Mouse (Mus musculus): ENCODE measurements around the gene Ndufs2.

The Ndufs2 gene

DNA sequence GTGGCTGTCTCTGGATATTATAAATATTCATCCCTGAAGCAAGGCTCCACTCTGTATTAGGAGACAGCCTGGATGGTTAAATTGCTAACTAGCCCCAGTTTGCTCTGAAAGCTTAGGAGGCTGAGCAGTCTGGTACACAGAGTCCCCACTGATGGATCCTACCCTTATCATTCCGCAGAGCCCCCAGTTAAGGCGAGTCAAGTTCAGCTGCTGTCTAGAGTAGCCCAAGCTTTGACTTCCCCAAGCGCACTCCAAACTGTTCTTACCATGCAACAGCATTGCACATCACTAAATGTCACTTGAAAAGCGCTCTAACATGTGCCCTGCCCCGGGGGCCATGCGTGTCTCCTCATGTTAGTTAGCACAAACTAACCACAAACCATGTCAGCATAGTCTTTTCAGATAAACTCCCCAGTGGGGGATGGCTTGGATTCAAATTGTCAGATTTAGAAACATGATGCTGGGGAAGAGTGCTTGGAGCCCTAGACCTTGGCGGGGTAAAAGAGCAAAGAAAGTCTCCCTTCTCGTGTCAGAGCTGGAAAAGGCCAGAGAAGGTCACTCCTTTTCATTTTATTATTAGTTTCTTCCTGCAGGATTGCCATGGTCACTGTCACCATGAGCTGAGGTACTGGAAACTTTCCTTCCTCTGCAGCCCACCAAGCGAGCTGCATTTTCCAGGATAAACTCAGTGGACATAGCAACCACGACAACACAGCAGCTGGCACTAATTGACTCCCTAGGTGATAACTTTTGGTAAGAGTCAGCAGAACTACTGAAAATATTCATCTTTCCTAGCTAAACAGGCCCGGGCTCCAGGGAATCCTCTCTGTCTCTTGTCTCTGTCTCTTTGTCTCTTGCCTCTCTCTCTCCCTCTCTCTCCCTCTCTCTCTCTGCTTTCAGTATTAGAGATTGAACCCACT lies 57.0 kb downstream of the Ndufs2 start:
- no peak for DNase-seq

DNA sequence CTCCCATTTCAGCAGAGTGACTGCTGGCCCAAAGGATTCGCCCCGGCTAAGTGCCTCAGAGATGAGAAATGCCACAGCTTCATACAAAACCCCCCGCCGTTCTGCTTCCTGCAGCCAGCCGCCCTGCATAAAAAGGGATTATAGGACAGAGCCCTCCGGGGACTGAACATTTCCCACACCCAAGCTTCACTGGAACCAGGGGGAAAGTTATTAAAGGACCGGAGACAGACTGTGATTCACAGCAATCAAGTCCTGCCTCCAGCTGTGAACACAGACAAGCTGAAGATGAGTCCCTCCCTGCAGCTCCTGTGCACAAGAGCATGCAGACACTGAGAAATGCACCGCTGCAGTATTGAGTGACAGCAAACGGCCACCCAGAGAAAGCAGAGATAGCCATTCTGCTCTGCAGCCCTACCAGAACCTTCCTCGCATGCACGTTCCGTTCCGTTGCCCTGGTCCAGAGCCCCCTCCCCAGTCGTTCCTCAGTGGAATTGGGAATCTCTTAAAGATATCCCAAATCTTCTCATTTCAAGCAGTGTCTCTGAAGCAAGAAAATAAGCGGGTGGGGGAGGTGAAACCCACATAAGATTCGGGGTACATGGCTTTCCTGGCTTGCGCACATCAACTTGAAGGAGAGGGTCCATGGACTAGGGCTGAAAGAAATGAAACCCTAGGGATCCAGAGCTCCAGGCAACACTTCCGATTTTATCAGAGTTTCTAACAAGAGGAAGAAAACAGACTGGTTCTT lies 57.9 kb downstream of the Ndufs2 start:
- no peak for DNase-seq

DNA sequence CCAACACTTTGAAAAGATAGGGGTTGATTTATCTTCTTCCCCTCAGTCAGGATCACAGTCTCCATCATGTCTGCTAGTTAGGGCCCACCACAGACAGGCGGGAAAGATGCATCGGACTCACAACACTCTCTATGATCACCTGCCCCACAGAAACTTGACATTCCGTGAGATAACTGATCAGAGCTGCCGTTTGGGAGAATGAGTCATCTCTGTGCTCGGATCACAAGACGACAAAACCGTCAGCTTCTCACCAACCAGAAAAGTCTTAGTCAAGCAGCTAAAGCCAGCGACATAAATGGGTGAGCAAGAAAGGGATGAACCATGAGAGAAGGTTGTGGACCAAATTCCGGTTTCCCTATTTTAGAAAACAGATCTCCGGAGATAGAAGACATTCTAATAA lies 58.9 kb downstream of the Ndufs2 start:
- no peak for DNase-seq

DNA sequence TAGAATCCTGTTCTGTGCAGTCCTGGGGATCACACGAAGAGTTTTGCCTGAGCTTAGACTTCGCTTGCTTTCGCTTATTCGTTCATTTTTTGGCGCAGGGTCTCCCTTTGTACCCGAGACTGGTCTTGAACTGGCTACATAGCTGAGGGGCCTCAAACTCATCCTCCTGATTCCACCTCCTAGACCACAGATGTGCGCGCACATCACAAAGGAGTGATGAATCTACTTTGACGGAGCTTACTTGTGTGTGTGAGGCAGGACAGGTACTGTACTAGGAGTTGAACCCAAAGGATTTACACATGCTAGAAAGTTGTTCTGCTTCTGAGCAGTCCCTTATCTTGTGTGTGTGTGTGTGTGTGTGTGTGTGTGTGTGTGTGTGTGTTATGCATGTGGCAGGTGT lies 60.4 kb downstream of the Ndufs2 start:
- DNase-seq, result no peak

DNA sequence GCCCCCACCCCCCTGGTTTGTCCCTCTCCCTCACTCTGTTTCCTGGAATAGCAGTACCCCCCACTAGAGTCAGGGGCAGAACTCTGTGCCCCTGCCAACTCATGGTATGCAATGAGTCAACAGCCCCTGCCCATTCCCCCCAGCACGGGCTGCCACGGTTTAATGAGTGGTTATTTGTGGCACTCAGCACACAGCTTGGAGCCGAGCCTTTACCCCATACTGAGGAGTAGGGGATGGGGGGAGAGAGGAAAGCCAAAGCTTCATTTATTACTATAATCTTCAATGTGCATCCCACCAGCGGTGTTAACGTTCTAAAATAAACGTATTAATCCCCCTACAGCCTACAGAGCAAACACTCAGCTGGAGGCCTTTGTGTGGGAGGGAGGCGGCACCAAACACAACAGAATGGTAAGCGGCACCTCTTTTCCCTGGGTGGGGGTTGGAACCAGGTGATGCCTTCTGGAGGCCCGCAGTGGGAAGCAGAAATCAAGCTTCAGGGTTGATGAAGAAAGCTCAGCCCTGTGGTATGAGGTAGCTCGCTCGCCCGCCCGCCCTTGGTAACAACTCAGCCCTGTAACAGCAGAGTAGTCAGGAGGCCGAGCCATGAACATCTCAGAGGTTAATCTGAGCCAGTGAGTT lies 61.6 kb downstream of the Ndufs2 start:
- DNase-seq, result no peak

DNA sequence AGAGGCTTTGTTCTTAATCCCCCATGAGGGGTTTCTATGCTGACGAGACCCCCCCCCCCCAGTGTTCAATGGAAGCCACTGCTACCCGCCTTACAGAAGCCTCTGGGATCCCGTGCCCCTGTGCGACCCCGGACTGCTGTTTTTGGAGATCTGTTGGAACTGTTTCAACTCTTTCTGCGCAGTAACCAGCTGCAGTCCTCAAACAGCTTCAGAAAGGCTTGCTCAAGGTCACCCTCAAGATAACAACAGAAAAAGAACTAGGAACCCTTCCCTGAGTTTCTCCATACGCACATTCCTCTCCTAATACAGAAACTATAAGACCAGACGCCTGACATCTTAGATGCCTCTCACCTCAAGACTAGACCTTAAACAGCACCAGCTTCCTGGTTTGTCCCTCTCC lies 62.1 kb downstream of the Ndufs2 start:
- no peak for DNase-seq

DNA sequence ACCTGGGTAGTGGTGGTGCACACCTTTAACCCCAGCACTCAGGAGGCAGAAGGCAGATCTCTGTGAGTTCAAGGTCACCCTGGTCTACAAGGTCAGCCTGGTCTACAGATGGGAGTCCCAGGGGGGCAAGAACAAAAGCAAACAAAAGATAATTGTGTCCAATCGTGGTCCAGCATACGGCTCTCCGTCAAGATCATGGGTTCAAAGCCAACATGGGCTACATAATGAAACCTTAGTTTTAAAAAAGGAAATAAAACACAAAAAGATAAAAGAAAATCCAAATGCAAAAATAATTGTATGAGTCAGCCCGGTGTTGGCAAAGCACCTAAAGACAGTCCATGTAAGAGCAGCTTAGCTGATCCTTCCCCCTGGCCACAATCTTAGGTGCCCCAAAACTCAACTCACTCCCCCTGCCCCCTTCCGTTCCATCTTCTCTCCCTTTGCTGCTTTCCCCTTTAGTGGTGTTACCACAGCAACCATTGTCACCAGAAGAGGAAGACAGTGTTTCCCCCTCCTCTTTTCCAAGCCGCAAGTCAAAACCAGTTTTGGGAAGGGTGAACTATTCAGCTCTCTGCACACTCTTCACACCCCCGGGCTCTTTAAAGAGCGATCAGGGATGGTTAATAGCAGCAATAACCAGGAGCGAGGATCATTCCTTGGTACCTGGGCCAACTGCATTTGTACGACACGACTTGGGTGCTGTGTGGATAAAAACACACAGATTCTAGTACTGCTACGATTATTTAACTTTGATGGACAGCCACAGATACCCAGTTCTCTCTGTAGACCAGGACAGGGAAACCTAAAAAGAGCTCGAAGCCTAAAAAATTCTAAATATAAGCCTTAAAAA lies 63.1 kb downstream of the Ndufs2 start:
- no peak for DNase-seq

DNA sequence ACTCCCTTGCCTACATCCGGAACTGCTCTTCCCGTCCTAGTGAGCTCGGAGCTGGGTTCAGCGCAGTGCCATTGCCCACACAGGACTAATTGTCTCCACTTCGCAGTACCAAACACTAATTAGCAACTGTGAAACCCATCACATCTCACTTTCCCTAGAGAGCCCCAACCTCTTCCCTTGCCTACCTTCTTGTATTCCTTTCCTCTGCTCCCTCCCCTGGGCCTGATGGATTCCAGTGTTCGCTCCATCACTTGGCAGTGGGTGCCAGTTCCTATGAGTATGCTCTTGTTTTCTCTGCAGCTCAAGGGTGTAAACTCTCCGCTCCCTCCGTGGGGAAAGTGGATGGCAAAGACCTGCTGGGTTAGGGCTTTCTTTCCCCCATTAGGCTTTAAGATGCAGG lies 65.5 kb downstream of the Ndufs2 start:
- no peak for DNase-seq
